Mouse (Mus musculus): Measurements from ENCODE around the gene B4galt7. TPM values are rescaled to one million over a fixed set of nuclear protein-coding genes. Genes with fewer than 3 reads are reported as not detected.
A peak's percentile ranks its signal among the peaks of the same experiment; 100 is the strongest.

Gene B4galt7
- polyA plus RNA-seq (2012; rRNA removed) (5.5 and 5.8 TPM in 2 replicates), polyA plus RNA-seq (2014; fragmentation: Nextera tagmentation; extraction: Ambion mirVana) (1.8 and 1.9 TPM in 2 replicates)

DNA sequence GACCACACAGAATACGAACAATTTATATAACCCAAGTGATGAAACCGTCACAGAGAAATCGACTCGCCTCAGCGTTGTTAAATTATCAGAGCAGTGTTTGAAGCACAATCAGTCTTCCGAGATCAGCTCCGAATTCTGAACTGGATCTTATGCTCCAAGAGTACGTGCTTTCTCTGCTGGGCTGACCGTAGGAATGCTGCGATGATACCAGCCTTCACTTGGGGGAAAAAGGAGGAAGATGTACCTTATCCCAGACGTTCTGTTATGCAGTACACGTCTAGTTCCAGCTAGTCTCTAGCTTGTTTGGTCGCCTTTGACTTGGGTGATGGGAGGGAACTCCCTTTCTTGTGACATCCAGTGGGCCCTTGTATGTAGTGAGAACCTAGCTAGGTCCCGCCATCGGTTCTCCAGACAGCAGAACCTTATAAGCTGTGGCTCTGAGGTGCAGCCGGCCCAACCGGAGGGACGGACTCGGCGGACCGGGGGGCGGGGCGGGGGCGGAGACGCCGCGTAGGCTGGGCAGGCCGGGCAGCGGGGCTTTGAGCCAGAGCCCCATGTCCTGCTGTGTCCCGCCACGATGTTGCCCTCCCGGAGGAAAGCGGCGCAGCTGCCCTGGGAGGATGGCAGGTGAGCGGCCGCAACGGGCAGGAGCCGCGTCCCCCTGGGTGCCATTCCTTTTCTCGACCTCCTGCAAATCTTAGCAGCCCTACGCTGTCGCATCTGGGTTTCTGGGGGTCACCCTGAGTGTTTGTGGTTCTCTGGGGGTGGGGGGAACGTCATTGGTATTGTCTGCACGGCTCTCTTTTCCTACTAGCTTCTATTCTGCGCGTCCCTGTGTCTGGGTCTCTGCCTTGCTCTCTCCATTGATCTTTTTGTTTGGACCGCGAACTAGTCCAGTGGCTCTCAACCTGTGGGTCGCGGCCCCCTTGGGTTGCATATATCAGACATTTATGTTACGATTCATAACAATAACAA lies at the start of gene B4galt7:
B4galt7 (plus strand) TSS at position 331 of the 975 bp plus-strand sequence.
- Histone ChIP-seq H3K9me3 (ENCODE audit: control insufficient read depth, low read length) (no peaks in the 10 kb centered on the region), H3K4me1 (replicated peaks; ENCODE audit: control insufficient read depth in 2 of 2, insufficient read depth in 2 of 2, low read length in 1 of 2) (peaks cover 4 to 6% of the 10 kb centered on the region in 2 experiments; a peak in 2 of 4 replicates), H3K4me3 (ENCODE audit: insufficient read depth in 1 of 2, low read depth in 2 of 2, low read length in 2 of 2) (peak within 1 kb of the TSS; percentile 89 to 94), H3K27ac (no peak within 1 kb of the TSS), H3K9ac (replicated peaks) (peak within 1 kb of the TSS; percentile 79), H3K36me3 (replicated peaks; ENCODE audit: control insufficient read depth, insufficient read depth, low read depth) (peaks cover 10% of the 10 kb centered on the region), H3K4me2 (ENCODE audit: low read depth) (peak within 1 kb of the TSS; percentile 94), H3K27me3 (ENCODE audit: control insufficient read depth, insufficient read depth, low read length) (no peaks in the 10 kb centered on the region)
- TF ChIP-seq EP300 (IDR thresholded peaks at IDR 0.05; ENCODE audit: low read depth) = no peak
- TF ChIP-seq CTCF (IDR thresholded peaks at IDR 0.05; ENCODE audit: low read depth) = no peak
- ATAC-seq (ENCODE audit: insufficient read depth) (peak; percentile 82), DNase-seq (ENCODE audit: low read depth in 3 of 3, low spot score in 3 of 3) (peak; percentile 62 to 64 (median 64))
- 6% methylated on average over 49 of the region's 51 CpGs for WGBS (ENCODE audit: insufficient replicate concordance)

DNA sequence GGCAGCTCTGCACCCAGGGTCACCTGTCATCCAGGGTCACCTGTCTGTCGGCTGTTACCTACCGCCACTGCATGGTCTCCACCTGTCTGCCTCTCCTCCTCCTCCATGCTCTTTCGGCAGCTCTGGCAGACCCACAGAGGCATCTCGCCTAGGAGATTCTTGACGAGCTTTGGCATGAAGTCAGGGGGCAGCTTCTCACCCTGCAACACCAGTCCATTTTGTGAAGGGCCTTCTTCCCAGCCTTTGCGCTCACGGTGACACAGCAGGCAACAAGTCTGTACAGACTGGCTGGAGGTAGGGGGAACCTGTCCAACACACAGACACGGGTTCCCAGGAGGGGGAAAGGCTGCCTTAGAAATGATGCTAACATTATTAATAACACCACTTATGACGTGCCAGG lies 43.8 kb upstream of the B4galt7 start:
- ATAC-seq (ENCODE audit: insufficient read depth) (no peak), DNase-seq (ENCODE audit: low read depth in 3 of 3, low spot score in 3 of 3) (no peak)
- WGBS (ENCODE audit: insufficient replicate concordance) = 83% methylated on average over 9 of the region's 9 CpGs
- Histone ChIP-seq H3K9me3 (ENCODE audit: control insufficient read depth, low read length) (no peaks in the 10 kb centered on the region), H3K9ac (replicated peaks) (no peak overlapping the region), H3K27ac (no peak overlapping the region), H3K36me3 (replicated peaks; ENCODE audit: control insufficient read depth, insufficient read depth, low read depth) (no peaks in the 10 kb centered on the region), H3K27me3 (ENCODE audit: control insufficient read depth, insufficient read depth, low read length) (no peaks in the 10 kb centered on the region), H3K4me1 (replicated peaks; ENCODE audit: control insufficient read depth in 2 of 2, insufficient read depth in 2 of 2, low read length in 1 of 2) (no peaks in the 10 kb centered on the region), H3K4me2 (ENCODE audit: low read depth) (no peak overlapping the region), H3K4me3 (ENCODE audit: insufficient read depth in 1 of 2, low read depth in 2 of 2, low read length in 2 of 2) (no peak overlapping the region)
- no peak for TF ChIP-seq CTCF (IDR thresholded peaks at IDR 0.05; ENCODE audit: low read depth)
- no peak for TF ChIP-seq EP300 (IDR thresholded peaks at IDR 0.05; ENCODE audit: low read depth)

GRCm38 (mm10) chr13:55557499-55557898 lies 42.2 kb upstream of the B4galt7 start:
- Histone ChIP-seq H3K4me3 (ENCODE audit: insufficient read depth in 1 of 2, low read depth in 2 of 2, low read length in 2 of 2) (no peak overlapping the region), H3K4me2 (ENCODE audit: low read depth) (no peak overlapping the region), H3K9ac (replicated peaks) (no peak overlapping the region), H3K9me3 (ENCODE audit: control insufficient read depth, low read length) (no peaks in the 10 kb centered on the region), H3K4me1 (replicated peaks; ENCODE audit: control insufficient read depth in 2 of 2, insufficient read depth in 2 of 2, low read length in 1 of 2) (no peaks in the 10 kb centered on the region), H3K27ac (no peak overlapping the region), H3K27me3 (ENCODE audit: control insufficient read depth, insufficient read depth, low read length) (no peaks in the 10 kb centered on the region), H3K36me3 (replicated peaks; ENCODE audit: control insufficient read depth, insufficient read depth, low read depth) (no peaks in the 10 kb centered on the region)
- TF ChIP-seq CTCF (IDR thresholded peaks at IDR 0.05; ENCODE audit: low read depth) (no peak), EP300 (IDR thresholded peaks at IDR 0.05; ENCODE audit: low read depth) (no peak)
- WGBS (ENCODE audit: insufficient replicate concordance) = 80% methylated on average over 6 of the region's 6 CpGs
- no peak for ATAC-seq (ENCODE audit: insufficient read depth)
- DNase-seq (ENCODE audit: low read depth in 3 of 3, low spot score in 3 of 3) = no peak

DNA sequence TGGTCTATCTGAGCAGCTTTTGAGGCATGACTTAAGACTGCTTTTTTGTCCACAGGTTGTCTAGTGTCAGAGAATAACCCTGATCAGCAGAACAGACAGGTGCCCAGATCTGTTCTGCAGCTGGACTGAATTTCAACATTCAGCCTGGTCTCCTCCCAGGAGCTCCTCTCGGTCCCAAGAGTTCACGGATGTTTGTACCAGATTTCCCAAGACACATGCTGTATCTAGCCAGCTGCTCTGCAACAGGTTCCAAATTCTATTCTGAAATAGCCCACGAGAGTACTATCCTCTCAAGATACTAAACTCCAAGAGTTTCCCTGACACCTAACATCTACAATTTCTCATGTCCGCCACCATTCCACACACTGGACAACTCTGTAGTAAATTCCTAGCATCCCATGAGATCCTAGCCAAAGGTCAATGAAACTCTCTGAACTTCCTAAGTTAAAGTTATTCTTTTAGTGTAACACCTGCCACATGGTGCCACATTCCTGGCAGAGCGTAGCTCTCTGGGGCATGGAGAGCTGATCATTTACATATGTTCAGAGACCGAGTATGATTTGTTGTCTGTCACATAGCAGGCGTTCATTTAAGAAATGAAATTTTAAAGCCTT lies 36.3 kb upstream of the B4galt7 start:
- no peaks in the 10 kb centered on the region for H3K9me3 ChIP-seq (ENCODE audit: control insufficient read depth, low read length)
- TF ChIP-seq EP300 (IDR thresholded peaks at IDR 0.05; ENCODE audit: low read depth) (no peak), CTCF (IDR thresholded peaks at IDR 0.05; ENCODE audit: low read depth) (no peak)
- no peaks in the 10 kb centered on the region; the same call in 1 of the 2 replicates for H3K36me3 ChIP-seq (replicated peaks; ENCODE audit: control insufficient read depth, insufficient read depth, low read depth)
- H3K27me3 ChIP-seq (ENCODE audit: control insufficient read depth, insufficient read depth, low read length) = no peaks in the 10 kb centered on the region
- no peak overlapping the region for H3K9ac ChIP-seq (replicated peaks)
- no peak overlapping the region for H3K4me2 ChIP-seq (ENCODE audit: low read depth)
- WGBS (ENCODE audit: insufficient replicate concordance) = 80% methylated on average over 7 of the region's 7 CpGs
- no peak for ATAC-seq (ENCODE audit: insufficient read depth)
- no peak for DNase-seq (ENCODE audit: low read depth in 3 of 3, low spot score in 3 of 3)
- H3K27ac ChIP-seq = no peak overlapping the region
- no peaks in the 10 kb centered on the region for H3K4me1 ChIP-seq (replicated peaks; ENCODE audit: control insufficient read depth in 2 of 2, insufficient read depth in 2 of 2, low read length in 1 of 2)
- H3K4me3 ChIP-seq (ENCODE audit: insufficient read depth in 1 of 2, low read depth in 2 of 2, low read length in 2 of 2) = no peak overlapping the region

DNA sequence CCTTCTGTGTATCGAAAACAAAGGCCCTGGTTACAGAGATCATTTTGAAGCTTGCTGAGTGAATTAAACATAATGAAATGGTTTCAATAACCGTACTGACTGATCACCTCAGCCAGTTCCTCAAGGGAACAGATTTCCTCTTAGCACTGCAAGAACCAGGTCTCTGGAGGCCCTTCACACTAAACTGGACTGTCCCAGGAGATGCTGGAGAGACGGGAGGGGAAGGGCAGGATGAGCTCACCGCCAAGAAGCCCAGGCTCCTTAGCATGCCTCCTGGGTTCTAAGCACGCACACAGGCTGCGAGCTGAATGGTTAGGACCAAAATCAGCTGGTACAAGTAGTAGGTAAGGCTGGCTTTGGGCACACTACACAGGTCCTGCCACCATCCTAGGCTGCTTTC lies 32.7 kb upstream of the B4galt7 start:
- H3K27me3 ChIP-seq (ENCODE audit: control insufficient read depth, insufficient read depth, low read length) = no peaks in the 10 kb centered on the region
- WGBS (ENCODE audit: insufficient replicate concordance) = 78% methylated on average over 6 of the region's 6 CpGs
- DNase-seq (ENCODE audit: low read depth in 3 of 3, low spot score in 3 of 3) (no peak), ATAC-seq (ENCODE audit: insufficient read depth) (no peak)
- H3K4me2 ChIP-seq (ENCODE audit: low read depth) = no peak overlapping the region
- TF ChIP-seq EP300 (IDR thresholded peaks at IDR 0.05; ENCODE audit: low read depth) (no peak), CTCF (IDR thresholded peaks at IDR 0.05; ENCODE audit: low read depth) (no peak)
- no peaks in the 10 kb centered on the region; the same call in 1 of the 2 replicates for H3K36me3 ChIP-seq (replicated peaks; ENCODE audit: control insufficient read depth, insufficient read depth, low read depth)
- no peak overlapping the region for H3K27ac ChIP-seq
- no peak overlapping the region for H3K4me3 ChIP-seq (ENCODE audit: insufficient read depth in 1 of 2, low read depth in 2 of 2, low read length in 2 of 2)
- no peaks in the 10 kb centered on the region for H3K9me3 ChIP-seq (ENCODE audit: control insufficient read depth, low read length)
- peaks cover 5 to 12% of the 10 kb centered on the region in 2 experiments for H3K4me1 ChIP-seq (replicated peaks; ENCODE audit: control insufficient read depth in 2 of 2, insufficient read depth in 2 of 2, low read length in 1 of 2)
- no peak overlapping the region for H3K9ac ChIP-seq (replicated peaks)
